Mouse (Mus musculus) liver, adult (tissue): ENCODE measurements at regions not wholly inside any gene's neighbourhood (a gene's known extent, or its start where the extent isn't known, plus 50 kb on each side); places are given as distances from the start of the nearest gene placed in this dataset.

Experiments
- GATA4 ChIP-seq: IDR thresholded peaks from 2 replicates; pipeline ENCODE4 v1.6.1; 2014; ENCODE audit warnings: mild to moderate bottlenecking, low read length; ENCODE audit not compliant: insufficient replicate concordance

GRCm38 (mm10) chr1:185842481-185842880 lies 274.6 kb downstream of the Lyplal1 start:
- no peak for TF ChIP-seq GATA4

GRCm38 (mm10) chr1:185847161-185847560 lies 269.9 kb downstream of the Lyplal1 start:
- no peak for TF ChIP-seq GATA4

- no peak for TF ChIP-seq GATA4
Measured at GRCm38 (mm10) chr1:185850590-185850989, 266.5 kb downstream of the Lyplal1 start.

GRCm38 (mm10) chr1:185851262-185851893 lies 265.7 kb downstream of the Lyplal1 start:
- no peak for TF ChIP-seq GATA4

GRCm38 (mm10) chr1:185861692-185862091 lies 255.4 kb downstream of the Lyplal1 start:
- no peak for TF ChIP-seq GATA4

GRCm38 (mm10) chr1:185865945-185866344 lies 251.2 kb downstream of the Lyplal1 start:
- TF ChIP-seq GATA4: no peak

- TF ChIP-seq GATA4: no peak
Measured at GRCm38 (mm10) chr1:185866612-185867011, 250.5 kb downstream of the Lyplal1 start.

GRCm38 (mm10) chr1:185867018-185867417 lies 250.1 kb downstream of the Lyplal1 start:
- no peak for TF ChIP-seq GATA4

DNA sequence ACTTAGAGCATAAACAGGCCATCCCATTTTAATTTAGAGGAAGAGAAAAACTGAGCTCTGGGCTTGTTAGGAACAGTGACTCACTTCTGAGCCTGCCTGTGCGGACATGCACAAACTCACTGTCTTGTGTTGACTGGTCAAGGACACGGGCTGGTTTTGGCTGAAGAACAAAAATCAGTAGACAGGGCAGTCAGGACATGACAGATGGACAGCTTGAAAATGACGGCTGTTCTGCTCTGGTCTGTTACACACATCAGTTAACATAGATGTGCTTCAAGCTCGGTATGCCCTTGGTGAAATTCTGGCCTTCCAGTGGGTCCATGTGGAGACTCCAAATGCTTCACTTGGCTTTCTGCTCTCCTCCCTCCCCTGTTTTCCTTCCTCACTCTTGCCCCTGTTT lies 248.4 kb downstream of the Lyplal1 start:
- TF ChIP-seq GATA4: no peak

GRCm38 (mm10) chr1:185887031-185887430 lies 230.1 kb downstream of the Lyplal1 start:
- no peak for TF ChIP-seq GATA4

GRCm38 (mm10) chr1:185891814-185892213 lies 225.3 kb downstream of the Lyplal1 start:
- no peak for TF ChIP-seq GATA4

GRCm38 (mm10) chr1:185893421-185893820 lies 223.7 kb downstream of the Lyplal1 start:
- no peak for TF ChIP-seq GATA4

DNA sequence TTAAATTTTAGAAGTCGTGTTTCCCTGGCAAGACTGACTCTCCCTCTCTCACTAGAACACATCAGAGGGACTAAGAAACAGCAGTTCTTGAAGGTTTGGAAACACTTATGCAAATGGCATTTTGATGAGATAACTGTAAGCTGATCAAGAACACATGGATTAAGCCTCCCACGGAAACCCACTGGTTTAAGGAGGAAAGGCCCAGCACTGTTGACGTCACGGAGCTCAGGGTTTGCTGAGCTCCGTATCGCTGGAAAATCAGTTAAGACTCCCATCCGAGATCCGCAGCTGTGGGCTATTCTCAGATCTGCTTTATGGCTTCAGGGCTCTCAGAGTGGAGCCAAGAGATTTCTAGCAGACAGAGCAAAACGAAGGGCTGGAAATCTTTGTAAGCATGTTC lies 218.6 kb downstream of the Lyplal1 start:
- TF ChIP-seq GATA4: no peak

DNA sequence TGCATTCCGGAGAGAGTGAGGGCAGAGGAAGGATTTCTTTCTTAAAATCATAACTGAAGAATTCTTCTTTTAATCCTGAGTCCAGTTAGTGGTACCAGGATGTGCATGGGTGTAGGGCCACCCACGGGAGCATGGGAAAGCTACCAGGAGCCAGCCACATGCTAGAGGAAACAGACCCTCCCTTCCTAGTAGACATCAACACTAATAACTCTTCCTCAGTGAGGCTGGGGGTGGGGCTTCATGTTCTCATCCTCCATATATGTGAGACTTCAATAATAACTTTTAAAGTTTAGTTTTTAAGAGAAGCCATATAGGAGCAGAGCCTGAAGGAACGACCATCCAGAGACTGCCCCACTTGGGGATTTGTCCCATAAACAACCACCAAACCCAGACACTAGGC lies 216.8 kb downstream of the Lyplal1 start:
- no peak for TF ChIP-seq GATA4

- no peak for TF ChIP-seq GATA4
Measured at GRCm38 (mm10) chr1:185902395-185902794, 214.7 kb downstream of the Lyplal1 start.

GRCm38 (mm10) chr1:185905666-185906065 lies 211.4 kb downstream of the Lyplal1 start:
- no peak for TF ChIP-seq GATA4

DNA sequence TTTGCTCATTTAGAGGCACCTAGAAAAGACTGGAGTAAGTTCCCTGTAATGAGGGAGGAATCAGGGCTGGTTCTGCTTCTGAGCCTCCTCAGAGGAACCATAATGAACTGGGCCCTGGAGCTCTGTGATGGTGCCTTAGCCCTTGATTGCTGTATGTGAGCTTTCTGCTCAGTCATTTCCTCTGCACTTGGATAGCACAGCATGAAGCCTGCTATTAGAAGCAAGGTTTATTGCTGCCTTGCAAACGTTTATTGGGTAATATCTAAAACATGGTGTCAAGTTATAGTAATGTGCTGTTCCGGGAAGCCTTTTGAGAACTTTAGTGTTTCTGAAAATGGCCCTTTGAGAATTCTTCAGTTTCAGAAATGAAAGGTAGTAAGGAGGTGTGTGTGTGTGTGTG lies 201.5 kb downstream of the Lyplal1 start:
- TF ChIP-seq GATA4: no peak
